Mouse (Mus musculus): ENCODE results near the gene Fgd1.

DNA sequence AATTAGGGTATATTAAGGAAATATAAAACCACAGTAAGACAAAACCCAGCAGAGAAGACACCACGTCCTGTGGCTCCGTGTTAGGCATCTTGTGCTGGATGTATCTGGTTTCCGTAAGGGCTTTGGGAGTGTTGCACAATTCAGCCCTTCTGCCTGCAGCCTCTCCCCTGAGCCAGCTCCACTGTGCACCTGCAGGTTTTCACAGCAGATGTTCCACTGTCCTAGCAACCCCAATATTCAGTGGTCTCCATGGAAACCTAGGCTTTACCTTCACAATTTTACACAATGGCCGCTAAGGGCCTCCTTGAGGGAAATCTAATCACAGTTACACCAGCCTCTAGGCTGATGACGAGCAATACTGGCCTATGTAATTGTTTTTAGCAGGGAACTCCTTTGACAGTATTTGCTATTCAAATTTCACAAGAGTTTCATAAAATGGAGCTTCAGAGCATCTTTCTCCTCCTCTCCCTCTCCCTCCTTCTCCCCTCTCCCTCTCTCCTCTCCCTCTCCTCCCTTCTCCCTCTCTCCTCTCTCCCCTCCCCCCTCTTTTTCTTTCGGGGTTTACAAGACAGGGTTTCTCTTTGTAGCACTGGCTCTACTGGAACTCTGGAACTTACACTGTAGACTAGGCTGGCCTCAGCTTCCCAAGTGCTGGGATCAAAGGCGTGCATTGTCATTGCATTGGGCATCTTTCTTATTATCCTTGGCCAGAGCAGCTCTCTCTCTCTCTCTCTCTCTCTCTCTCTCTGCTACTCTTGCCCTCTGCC lies 61.5 kb downstream of the Fgd1 start:
- TF ChIP-seq POLR2A (IDR thresholded peaks at IDR 0.05; ENCODE audit: extremely low read depth, insufficient read depth, low read length) (no peak), CTCF (IDR thresholded peaks at IDR 0.05; ENCODE audit: extremely low read depth, insufficient read depth, low read length) (no peak)

Data from cortical plate, adult 2 months (tissue).